Comparison of ENCODE assay signal across 26 mouse cellular contexts in the genomic region with DNA sequence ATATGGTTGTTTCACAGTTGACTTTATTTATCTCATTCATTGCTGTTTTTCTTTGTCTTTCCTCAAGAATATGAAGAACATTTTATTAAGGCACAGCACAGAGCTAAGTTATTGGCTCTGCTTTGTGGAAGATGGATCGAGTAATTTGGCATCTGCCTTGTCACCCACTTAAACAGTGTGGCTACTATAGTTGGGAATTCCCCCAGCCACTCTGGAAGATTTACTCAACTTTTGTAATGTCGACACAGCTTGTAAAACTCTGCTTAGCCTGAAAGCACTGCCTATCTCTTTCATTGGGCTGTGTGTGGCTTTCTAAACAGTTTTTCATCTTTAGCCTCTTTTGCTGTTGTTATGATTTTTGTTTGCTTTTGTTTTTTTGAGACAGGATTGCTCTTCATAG. TPM values are rescaled to one million over a fixed set of nuclear protein-coding genes. Genes with fewer than 3 reads are reported as not detected.
DNase-seq lines count a peak whose midpoint lies in the region; ATAC-seq and TF ChIP-seq lines count a peak whose summit lies in the region.
"Had no signal": no experiment of that assay in that cellular context is flagged by ENCODE, and none has a peak within 500 bp of the region (broad histone marks: within the 10 kb centered on the region; RNA-seq: fewer than 3 reads in every experiment).

No protein-coding gene starts in this region.

- H3K4me2 ChIP-seq in heart, embryonic 13.5 days: no peak overlapping the region
- no peak overlapping the region for H3K4me2 ChIP-seq in intestine, embryonic 14.5 days (ENCODE audit: low read length)
- no peak overlapping the region for H3K4me2 ChIP-seq in intestine, postnatal 0 days (replicated peaks; ENCODE audit: low read depth)
- H3K4me2 ChIP-seq: hindbrain, embryonic 14.5 days had no signal

- H3K36me3 ChIP-seq in heart, embryonic 13.5 days: no peaks in the 10 kb centered on the region
- no peaks in the 10 kb centered on the region for H3K36me3 ChIP-seq in intestine, embryonic 14.5 days (ENCODE audit: control insufficient read depth, insufficient read depth, low read length)
- H3K36me3 ChIP-seq in intestine, postnatal 0 days (ENCODE audit: control insufficient read depth, insufficient read depth): no peaks in the 10 kb centered on the region
- H3K36me3 ChIP-seq: embryonic facial prominence, embryonic 10.5 days; forebrain, embryonic 10.5 days; G1E; heart, embryonic 10.5 days; hindbrain, embryonic 10.5 days had no signal

- peak overlapping the region; percentile 15 for H3K27ac ChIP-seq in heart, embryonic 13.5 days (replicated peaks)
- no peak overlapping the region for H3K27ac ChIP-seq in intestine, embryonic 14.5 days (ENCODE audit: low read depth)
- no peak overlapping the region for H3K27ac ChIP-seq in intestine, postnatal 0 days (ENCODE audit: low read depth, low read length)
- H3K27ac ChIP-seq: embryonic facial prominence, embryonic 10.5 days; forebrain, embryonic 10.5 days; gastrocnemius, adult 2 months; heart, embryonic 10.5 days; hindbrain, embryonic 10.5 days; hindbrain, embryonic 14.5 days had no signal

- TF ChIP-seq CTCF in intestine, postnatal 0 days (IDR thresholded peaks at IDR 0.05; ENCODE audit: low read depth): no peak

- 49% methylated on average over 2 of the region's 2 CpGs for WGBS in heart, embryonic 13.5 days
- WGBS in intestine, embryonic 14.5 days: 50% methylated on average over 2 of the region's 2 CpGs
- WGBS in intestine, postnatal 0 days: 42% methylated on average over 2 of the region's 2 CpGs

- no peak overlapping the region for H3K9ac ChIP-seq in heart, embryonic 13.5 days
- H3K9ac ChIP-seq in intestine, embryonic 14.5 days (ENCODE audit: low read length): no peak overlapping the region
- no peak overlapping the region for H3K9ac ChIP-seq in intestine, postnatal 0 days (ENCODE audit: low read depth, low read length)
- H3K9ac ChIP-seq: hindbrain, embryonic 14.5 days had no signal

- DNase-seq in heart, postnatal 4 days: no peak
- peak; percentile 24 for DNase-seq in intestine, embryonic 14.5 days (ENCODE audit: low spot score)
- DNase-seq in adipocyte (ENCODE audit: low spot score): peak; percentile 86
- no peak for DNase-seq in thymus, postnatal 25 days
- no peak for DNase-seq in layer of hippocampus, postnatal 14 days (ENCODE audit: low spot score in 2 of 2)
- DNase-seq: adrenal gland, adult 2 months; adrenal gland, postnatal 36 days; cerebellum, adult 2 months; cerebellum, postnatal 10 days; gastrocnemius, adult 2 months; gastrocnemius, postnatal 25 days; heart, postnatal 14 days; kidney, adult 11 months had no signal

- H3K9me3 ChIP-seq in heart, embryonic 13.5 days: no peaks in the 10 kb centered on the region
- H3K9me3 ChIP-seq in intestine, embryonic 14.5 days (ENCODE audit: control insufficient read depth, low read length): no peaks in the 10 kb centered on the region
- H3K9me3 ChIP-seq in intestine, postnatal 0 days (ENCODE audit: control insufficient read depth): no peaks in the 10 kb centered on the region
- H3K9me3 ChIP-seq: embryonic facial prominence, embryonic 10.5 days; forebrain, embryonic 10.5 days; heart, embryonic 10.5 days; hindbrain, embryonic 10.5 days had no signal

- no peak overlapping the region for H3K4me3 ChIP-seq in heart, embryonic 13.5 days
- no peak overlapping the region for H3K4me3 ChIP-seq in intestine, embryonic 14.5 days (ENCODE audit: low read depth, low read length)
- no peak overlapping the region for H3K4me3 ChIP-seq in intestine, postnatal 0 days (ENCODE audit: low read depth, low read length)
- H3K4me3 ChIP-seq: embryonic facial prominence, embryonic 10.5 days; erythroblast, embryonic 14.5 days; forebrain, embryonic 10.5 days; gastrocnemius, adult 2 months; heart, embryonic 10.5 days; hindbrain, embryonic 10.5 days had no signal

- H3K4me1 ChIP-seq in heart, embryonic 13.5 days: peaks cover 59% of the 10 kb centered on the region
- H3K4me1 ChIP-seq in intestine, embryonic 14.5 days (replicated peaks; ENCODE audit: control insufficient read depth, insufficient read depth, low read length): no peaks in the 10 kb centered on the region
- no peaks in the 10 kb centered on the region for H3K4me1 ChIP-seq in intestine, postnatal 0 days (replicated peaks; ENCODE audit: control insufficient read depth, insufficient read depth, low read length)

- no peaks in the 10 kb centered on the region for H3K27me3 ChIP-seq in heart, embryonic 13.5 days (replicated peaks)
- no peaks in the 10 kb centered on the region for H3K27me3 ChIP-seq in intestine, embryonic 14.5 days (replicated peaks; ENCODE audit: control insufficient read depth, insufficient read depth, low read length)
- H3K27me3 ChIP-seq in intestine, postnatal 0 days (replicated peaks; ENCODE audit: control insufficient read depth, insufficient read depth, low read length): no peaks in the 10 kb centered on the region
- H3K27me3 ChIP-seq: Patski had no signal

- ATAC-seq in heart, embryonic 13.5 days (ENCODE audit: extremely low read depth, insufficient number of reproducible peaks, low FRiP score, low TSS enrichment): no peak
- ATAC-seq in intestine, embryonic 14.5 days (replicated peaks; ENCODE audit: low FRiP score, low TSS enrichment, low read depth): no peak
- no peak for ATAC-seq in intestine, postnatal 0 days
- ATAC-seq in CD4-positive, CD25-positive, alpha-beta regulatory T cell, adult 4 months: peak; percentile 6
- ATAC-seq: activated CD4-positive, CD25-positive, alpha-beta regulatory T cell, adult 4 months; forebrain, embryonic 14.5 days; Patski had no signal

RNA-seq across cellular contexts. Expression of a gene that starts 56.3 kb away (rescaled TPM):
- polyA plus RNA-seq in heart, embryonic 13.5 days (2015; fragmentation: Nextera tagmentation; extraction: Ambion mirVana): 87.4 and 97.6 TPM in 2 replicates
- 100 to 1,000 TPM; 208 to 210 TPM for total RNA-seq in heart, postnatal 4 days (2021)
- polyA plus RNA-seq in intestine, embryonic 14.5 days (2014; fragmentation: Nextera tagmentation; extraction: Ambion mirVana): 45.8 and 47.0 TPM in 2 replicates
- polyA plus RNA-seq in intestine, postnatal 0 days (2015; fragmentation: Nextera tagmentation; extraction: Ambion mirVana): 42.6 and 50.4 TPM in 2 replicates
- polyA plus RNA-seq in CD4-positive, CD25-positive, alpha-beta regulatory T cell, adult 4 months (2017; shearing (Covaris generic)): 10 to 100 TPM; 62.2 to 75.6 TPM
- 10 to 100 TPM; 43.2 to 64.1 TPM for total RNA-seq in layer of hippocampus, postnatal 14 days (2021)
- polyA plus RNA-seq: erythroblast, embryonic 14.5 days; G1E had no signal

Comparison
In these comparisons a context has a peak if more than half of its experiments do, and no peak if none do; other contexts are left out.
1. DNase-seq: peak in intestine, embryonic 14.5 days (single experiment) and adipocyte (single experiment); none in heart, postnatal 4 days (single experiment), thymus, postnatal 25 days (single experiment) and layer of hippocampus, postnatal 14 days (0 of 2).